Mouse (Mus musculus): ENCODE results near the gene Hhatl. TPM values are rescaled to one million over a fixed set of nuclear protein-coding genes. Genes with fewer than 3 reads are reported as not detected.

Gene Hhatl
- polyA plus RNA-seq, 1 experiment from 2014 or later, result 0.24 TPM

DNA sequence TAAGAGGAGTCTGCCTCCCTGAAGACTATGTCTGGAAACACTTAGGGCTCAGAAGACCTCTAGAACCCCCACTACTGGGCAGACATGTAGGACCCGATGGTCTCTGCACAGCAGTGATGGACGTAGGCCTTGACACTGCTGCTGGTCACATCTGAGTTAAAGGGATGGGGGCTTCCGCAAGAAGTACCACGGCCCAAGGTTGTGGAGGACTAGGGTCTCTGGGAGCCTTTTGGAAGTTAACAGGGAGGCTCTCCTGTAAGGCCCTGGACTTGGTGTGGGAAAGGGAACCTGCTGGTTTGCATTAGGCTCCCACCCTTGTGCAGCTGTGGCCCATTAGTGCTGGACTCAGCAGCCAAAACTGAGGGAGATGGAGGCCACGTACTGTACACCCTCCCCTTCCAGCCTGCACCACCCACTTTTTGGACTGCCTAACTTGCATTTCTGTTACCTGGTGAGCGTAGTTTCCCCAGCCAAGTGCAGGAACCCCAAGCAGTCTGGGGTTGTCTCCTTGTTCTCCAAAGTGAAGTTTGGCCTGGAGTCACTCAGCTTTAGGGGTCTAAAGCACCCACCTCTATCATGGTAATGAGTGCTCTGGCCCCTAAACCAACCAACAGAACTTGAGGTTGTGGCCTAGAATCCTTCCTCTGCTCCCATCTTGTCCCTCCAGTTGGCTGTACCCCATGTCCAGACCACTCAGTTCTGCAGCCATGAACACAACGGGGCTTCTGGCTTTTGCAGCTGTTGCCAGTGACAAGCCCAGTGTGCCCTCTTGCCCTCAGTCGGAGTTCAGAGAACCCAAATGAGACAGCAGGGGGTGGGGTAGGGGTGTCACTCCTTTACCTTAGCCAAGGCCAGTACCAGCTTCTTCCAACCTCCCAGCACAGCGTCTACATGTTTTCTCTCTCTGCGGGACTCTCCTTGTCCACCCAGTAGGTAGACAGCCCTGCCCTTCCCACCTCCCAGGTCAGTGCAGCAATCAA, 34.2 kb downstream of the Hhatl start:
- WGBS, result 56% methylated on average over 10 of the region's 10 CpGs
- Histone ChIP-seq H3K27me3 (ENCODE audit: control insufficient read depth, insufficient read depth, low read length) (no peaks in the 10 kb centered on the region), H3K9ac (replicated peaks; ENCODE audit: low read length) (0 out of 2 replicates have a peak overlapping the region, but pooled peaks have one; percentile 9), H3K4me3 (replicated peaks; ENCODE audit: low read depth, low read length) (peak overlapping the region; percentile 88), H3K9me3 (ENCODE audit: control insufficient read depth, low read length) (no peaks in the 10 kb centered on the region), H3K4me1 (ENCODE audit: control insufficient read depth, insufficient read depth, low read length) (peaks cover 16% of the 10 kb centered on the region), H3K36me3 (ENCODE audit: control insufficient read depth, insufficient read depth, low read length) (peaks cover 45% of the 10 kb centered on the region), H3K4me2 (ENCODE audit: low read length) (peak overlapping the region; percentile 93), H3K27ac (replicated peaks; ENCODE audit: low read depth, low read length) (no peak overlapping the region)
- peak; percentile 8 for DNase-seq
- ATAC-seq (ENCODE audit: low FRiP score, low TSS enrichment), result no peak

DNA sequence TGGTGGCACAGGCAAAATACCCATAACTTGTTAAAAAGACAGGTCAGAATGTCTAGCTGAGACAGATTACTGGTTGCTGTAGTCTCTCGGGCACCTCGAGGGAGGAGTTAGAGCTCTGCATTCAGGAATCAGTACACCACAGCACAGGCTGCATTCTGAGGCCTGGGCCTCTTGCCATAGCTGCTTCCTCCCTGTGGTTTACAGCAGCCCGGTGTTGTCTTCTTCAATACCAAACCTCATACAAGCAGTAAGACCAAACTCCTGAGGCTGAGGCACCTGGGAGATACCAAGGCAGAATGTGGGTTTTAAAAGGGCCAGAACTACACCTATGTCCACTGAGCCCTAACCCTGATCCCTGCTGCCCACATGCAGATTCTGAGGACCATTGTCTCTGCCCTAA, 34.9 kb downstream of the Hhatl start:
- H3K27me3 ChIP-seq (ENCODE audit: control insufficient read depth, insufficient read depth, low read length), result no peaks in the 10 kb centered on the region
- no peak overlapping the region for H3K9ac ChIP-seq (replicated peaks; ENCODE audit: low read length)
- no peak overlapping the region for H3K4me3 ChIP-seq (replicated peaks; ENCODE audit: low read depth, low read length)
- H3K9me3 ChIP-seq (ENCODE audit: control insufficient read depth, low read length), result no peaks in the 10 kb centered on the region
- H3K27ac ChIP-seq (replicated peaks; ENCODE audit: low read depth, low read length), result no peak overlapping the region
- peaks cover 16% of the 10 kb centered on the region for H3K4me1 ChIP-seq (ENCODE audit: control insufficient read depth, insufficient read depth, low read length)
- WGBS, result 68% methylated on average over 3 of the region's 3 CpGs
- DNase-seq (no peak), ATAC-seq (ENCODE audit: low FRiP score, low TSS enrichment) (no peak)
- peaks cover 44% of the 10 kb centered on the region for H3K36me3 ChIP-seq (ENCODE audit: control insufficient read depth, insufficient read depth, low read length)
- H3K4me2 ChIP-seq (ENCODE audit: low read length), result no peak overlapping the region

GRCm38 (mm10) chr9:121756785-121757184, 35.5 kb downstream of the Hhatl start:
- WGBS, result 95% methylated on average over 3 of the region's 3 CpGs

DNA sequence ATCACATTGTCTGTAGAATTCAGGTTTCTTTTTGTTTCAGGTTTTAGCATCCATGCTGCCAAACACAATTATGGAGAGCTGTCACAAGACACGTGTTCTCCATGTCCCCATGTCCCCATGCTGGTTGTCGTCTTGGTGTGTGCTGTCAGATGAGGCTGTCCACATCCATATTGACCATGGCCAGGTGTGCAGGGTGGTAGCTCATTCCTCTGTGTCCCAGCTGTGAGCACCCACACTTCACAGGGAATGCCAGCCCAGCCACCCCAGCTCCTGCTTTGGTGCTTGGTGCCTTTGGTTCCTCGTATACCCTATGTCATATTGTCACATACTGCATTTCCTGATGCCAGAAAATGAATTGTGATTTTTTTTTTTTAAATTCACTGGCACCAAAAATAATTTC, 37.7 kb downstream of the Hhatl start:
- peaks cover 71% of the 10 kb centered on the region for H3K36me3 ChIP-seq (ENCODE audit: control insufficient read depth, insufficient read depth, low read length)
- 92% methylated on average over 3 of the region's 3 CpGs for WGBS
- H3K9ac ChIP-seq (replicated peaks; ENCODE audit: low read length), result no peak overlapping the region
- no peak for ATAC-seq (ENCODE audit: low FRiP score, low TSS enrichment)
- H3K4me3 ChIP-seq (replicated peaks; ENCODE audit: low read depth, low read length), result no peak overlapping the region
- H3K9me3 ChIP-seq (ENCODE audit: control insufficient read depth, low read length), result no peaks in the 10 kb centered on the region
- H3K27me3 ChIP-seq (ENCODE audit: control insufficient read depth, insufficient read depth, low read length), result no peaks in the 10 kb centered on the region
- no peak overlapping the region for H3K27ac ChIP-seq (replicated peaks; ENCODE audit: low read depth, low read length)
- no peak overlapping the region for H3K4me2 ChIP-seq (ENCODE audit: low read length)
- peaks cover 8% of the 10 kb centered on the region; the same call in 1 of the 2 replicates for H3K4me1 ChIP-seq (ENCODE audit: control insufficient read depth, insufficient read depth, low read length)
- DNase-seq, result no peak

More at GRCm38 (mm10) chr9:121756785-121757184, 35.5 kb downstream of the Hhatl start:
- ATAC-seq (ENCODE audit: low FRiP score, low TSS enrichment), result no peak
- H3K4me3 ChIP-seq (replicated peaks; ENCODE audit: low read depth, low read length), result no peak overlapping the region
- no peak overlapping the region for H3K4me2 ChIP-seq (ENCODE audit: low read length)
- no peak overlapping the region for H3K27ac ChIP-seq (replicated peaks; ENCODE audit: low read depth, low read length)
- H3K9ac ChIP-seq (replicated peaks; ENCODE audit: low read length), result no peak overlapping the region
- H3K36me3 ChIP-seq (ENCODE audit: control insufficient read depth, insufficient read depth, low read length), result peaks cover 49% of the 10 kb centered on the region
- H3K27me3 ChIP-seq (ENCODE audit: control insufficient read depth, insufficient read depth, low read length), result no peaks in the 10 kb centered on the region
- H3K4me1 ChIP-seq (ENCODE audit: control insufficient read depth, insufficient read depth, low read length), result peaks cover 16% of the 10 kb centered on the region
- no peak for DNase-seq
- H3K9me3 ChIP-seq (ENCODE audit: control insufficient read depth, low read length), result no peaks in the 10 kb centered on the region

DNA sequence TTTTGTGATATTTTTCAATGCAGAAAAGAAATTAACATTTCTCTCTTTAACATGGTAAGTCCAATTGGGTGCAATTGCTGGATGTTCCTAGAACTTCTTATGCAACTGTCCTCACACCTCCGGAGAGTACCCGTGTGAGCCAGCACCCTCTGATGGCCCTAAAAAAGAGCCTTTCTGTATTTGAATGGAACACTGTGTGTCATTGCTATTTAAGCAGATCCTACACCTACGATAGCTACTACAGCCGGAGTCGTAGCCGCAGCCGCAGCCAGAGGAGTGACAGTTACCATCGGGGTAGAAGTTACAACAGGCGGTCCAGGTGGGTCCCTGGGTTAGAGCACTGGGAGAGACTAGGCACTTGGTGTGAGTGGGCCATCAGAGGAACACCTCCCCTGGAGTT, 39.5 kb downstream of the Hhatl start:
- H3K4me1 ChIP-seq (ENCODE audit: control insufficient read depth, insufficient read depth, low read length), result no peaks in the 10 kb centered on the region
- H3K27ac ChIP-seq (replicated peaks; ENCODE audit: low read depth, low read length), result no peak overlapping the region
- no peaks in the 10 kb centered on the region for H3K27me3 ChIP-seq (ENCODE audit: control insufficient read depth, insufficient read depth, low read length)
- peaks cover 90% of the 10 kb centered on the region for H3K36me3 ChIP-seq (ENCODE audit: control insufficient read depth, insufficient read depth, low read length)
- no peaks in the 10 kb centered on the region for H3K9me3 ChIP-seq (ENCODE audit: control insufficient read depth, low read length)
- 97% methylated on average over 9 of the region's 9 CpGs for WGBS
- DNase-seq (no peak), ATAC-seq (ENCODE audit: low FRiP score, low TSS enrichment) (no peak)
- no peak overlapping the region for H3K4me3 ChIP-seq (replicated peaks; ENCODE audit: low read depth, low read length)
- no peak overlapping the region for H3K9ac ChIP-seq (replicated peaks; ENCODE audit: low read length)
- no peak overlapping the region for H3K4me2 ChIP-seq (ENCODE audit: low read length)

- DNase-seq (no peak), ATAC-seq (ENCODE audit: low FRiP score, low TSS enrichment) (no peak)
- WGBS, result 94% methylated on average over 8 of the region's 8 CpGs
- no peak overlapping the region for H3K4me2 ChIP-seq (ENCODE audit: low read length)
- no peak overlapping the region for H3K4me3 ChIP-seq (replicated peaks; ENCODE audit: low read depth, low read length)
- no peaks in the 10 kb centered on the region for H3K9me3 ChIP-seq (ENCODE audit: control insufficient read depth, low read length)
- peaks cover 84% of the 10 kb centered on the region for H3K36me3 ChIP-seq (ENCODE audit: control insufficient read depth, insufficient read depth, low read length)
- H3K9ac ChIP-seq (replicated peaks; ENCODE audit: low read length), result no peak overlapping the region
- no peak overlapping the region for H3K27ac ChIP-seq (replicated peaks; ENCODE audit: low read depth, low read length)
- H3K27me3 ChIP-seq (ENCODE audit: control insufficient read depth, insufficient read depth, low read length), result no peaks in the 10 kb centered on the region
- H3K4me1 ChIP-seq (ENCODE audit: control insufficient read depth, insufficient read depth, low read length), result no peaks in the 10 kb centered on the region
Observed at GRCm38 (mm10) chr9:121744051-121744450, 48.3 kb downstream of the Hhatl start.

DNA sequence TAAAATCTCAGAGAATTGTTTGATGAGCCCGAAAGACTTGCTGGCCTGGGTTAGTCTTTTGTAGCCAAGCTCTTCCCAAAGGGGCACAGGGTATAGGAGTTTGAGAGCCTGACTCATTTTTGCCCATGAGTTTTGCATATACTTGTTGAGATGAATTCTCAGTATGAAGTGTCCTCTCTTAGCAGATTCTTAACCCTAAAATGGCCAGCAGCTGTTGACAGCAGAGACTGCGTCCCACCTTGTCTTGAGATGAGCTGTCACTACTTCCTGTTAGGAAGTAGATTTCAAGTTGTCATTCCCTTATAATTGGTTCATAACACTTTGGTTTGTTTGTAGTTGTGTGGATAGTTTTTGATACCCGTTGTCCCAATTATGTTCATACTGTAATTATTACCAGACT, 51.1 kb downstream of the Hhatl start:
- Histone ChIP-seq H3K4me1 (ENCODE audit: control insufficient read depth, insufficient read depth, low read length) (no peaks in the 10 kb centered on the region), H3K4me3 (replicated peaks; ENCODE audit: low read depth, low read length) (no peak overlapping the region), H3K9me3 (ENCODE audit: control insufficient read depth, low read length) (no peaks in the 10 kb centered on the region), H3K4me2 (ENCODE audit: low read length) (no peak overlapping the region), H3K27ac (replicated peaks; ENCODE audit: low read depth, low read length) (no peak overlapping the region), H3K36me3 (ENCODE audit: control insufficient read depth, insufficient read depth, low read length) (peaks cover 64% of the 10 kb centered on the region), H3K9ac (replicated peaks; ENCODE audit: low read length) (no peak overlapping the region), H3K27me3 (ENCODE audit: control insufficient read depth, insufficient read depth, low read length) (no peaks in the 10 kb centered on the region)
- DNase-seq (no peak), ATAC-seq (ENCODE audit: low FRiP score, low TSS enrichment) (no peak)
- WGBS, result 94% methylated on average over 3 of the region's 3 CpGs

- no peak for DNase-seq
- Histone ChIP-seq H3K36me3 (ENCODE audit: control insufficient read depth, insufficient read depth, low read length) (peaks cover 58% of the 10 kb centered on the region), H3K4me3 (replicated peaks; ENCODE audit: low read depth, low read length) (no peak overlapping the region), H3K4me1 (ENCODE audit: control insufficient read depth, insufficient read depth, low read length) (no peaks in the 10 kb centered on the region), H3K9ac (replicated peaks; ENCODE audit: low read length) (no peak overlapping the region), H3K9me3 (ENCODE audit: control insufficient read depth, low read length) (no peaks in the 10 kb centered on the region), H3K27ac (replicated peaks; ENCODE audit: low read depth, low read length) (no peak overlapping the region), H3K4me2 (ENCODE audit: low read length) (no peak overlapping the region), H3K27me3 (ENCODE audit: control insufficient read depth, insufficient read depth, low read length) (no peaks in the 10 kb centered on the region)
- no peak for ATAC-seq (ENCODE audit: low FRiP score, low TSS enrichment)
- 87% methylated on average over 6 of the region's 6 CpGs for WGBS
Observed at GRCm38 (mm10) chr9:121740490-121740889, 51.8 kb downstream of the Hhatl start.
